Mouse (Mus musculus): Measurements from ENCODE around the gene Pdlim4. TPM values are rescaled to one million over a fixed set of nuclear protein-coding genes. Genes with fewer than 3 reads are reported as not detected.
"Not testable (repeated sequence)": the region's sequence is repeated elsewhere in the genome, so short reads cannot be mapped to it uniquely, and the experiment has no call there.

Pdlim4 gene
- polyA plus RNA-seq, 1 experiment, result 69.0 TPM

DNA sequence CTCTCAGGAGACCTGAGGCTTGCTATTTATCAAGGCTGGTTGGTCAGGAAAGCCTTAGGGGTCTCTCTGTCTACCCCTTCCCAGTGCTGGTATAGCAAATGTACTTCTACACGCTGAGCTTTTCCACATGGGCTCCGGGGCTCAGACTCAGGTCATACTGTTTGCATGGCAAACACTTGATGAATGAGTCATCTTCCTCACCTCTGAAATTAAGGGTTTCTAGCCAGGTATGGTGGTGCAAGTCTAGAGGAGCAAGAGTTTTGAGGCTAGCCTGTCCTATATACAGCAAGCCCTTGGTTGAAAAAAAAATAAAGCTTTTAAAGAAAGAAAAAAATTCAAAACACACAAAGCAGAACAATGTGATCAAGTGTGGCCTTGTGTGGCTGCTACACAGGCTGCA is 57.6 kb downstream of the Pdlim4 start:
- TF ChIP-seq CTCF (IDR thresholded peaks at IDR 0.05; ENCODE audit: low read depth, low read length), result no peak
- no peak for TF ChIP-seq POLR2A (IDR thresholded peaks at IDR 0.05; ENCODE audit: borderline replicate concordance, low read depth, low read length)
- Histone ChIP-seq H3K27ac (ENCODE audit: insufficient read depth, low read depth, low read length) (no peak overlapping the region), H3K4me3 (ENCODE audit: insufficient read depth, low read length) (no peak overlapping the region), H3K4me1 (ENCODE audit: control insufficient read depth, insufficient read depth, low read length) (no peaks in the 10 kb centered on the region)

DNA sequence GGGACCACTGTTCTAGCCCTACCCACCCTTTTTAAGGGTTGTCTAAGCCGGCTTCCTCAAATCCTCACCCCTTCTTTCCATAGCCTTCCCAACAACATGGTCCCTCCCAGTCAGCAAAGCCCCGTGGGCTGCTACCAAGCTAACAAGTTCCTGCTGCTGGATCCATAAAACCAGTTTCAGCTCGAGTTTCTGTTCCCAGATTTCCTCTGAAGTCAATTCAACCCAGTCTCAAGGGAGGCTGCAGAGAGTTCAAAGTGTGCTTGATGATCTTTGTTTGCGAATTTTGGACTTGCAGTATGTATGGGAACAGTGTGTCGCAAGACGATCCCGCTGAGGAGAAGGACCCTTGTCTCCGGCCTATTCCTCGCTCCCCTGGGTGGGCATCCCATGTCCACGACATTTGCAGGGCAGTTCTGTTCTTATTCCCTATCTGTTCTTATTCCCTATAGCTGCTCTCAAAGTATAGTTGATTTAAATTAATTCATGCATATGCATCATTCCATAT is 60.3 kb downstream of the Pdlim4 start:
- Histone ChIP-seq H3K27ac (ENCODE audit: insufficient read depth, low read depth, low read length) (no peak overlapping the region), H3K4me1 (ENCODE audit: control insufficient read depth, insufficient read depth, low read length) (no peaks in the 10 kb centered on the region), H3K4me3 (ENCODE audit: insufficient read depth, low read length) (no peak overlapping the region)
- TF ChIP-seq POLR2A (IDR thresholded peaks at IDR 0.05; ENCODE audit: borderline replicate concordance, low read depth, low read length) (no peak), CTCF (IDR thresholded peaks at IDR 0.05; ENCODE audit: low read depth, low read length) (no peak)

DNA sequence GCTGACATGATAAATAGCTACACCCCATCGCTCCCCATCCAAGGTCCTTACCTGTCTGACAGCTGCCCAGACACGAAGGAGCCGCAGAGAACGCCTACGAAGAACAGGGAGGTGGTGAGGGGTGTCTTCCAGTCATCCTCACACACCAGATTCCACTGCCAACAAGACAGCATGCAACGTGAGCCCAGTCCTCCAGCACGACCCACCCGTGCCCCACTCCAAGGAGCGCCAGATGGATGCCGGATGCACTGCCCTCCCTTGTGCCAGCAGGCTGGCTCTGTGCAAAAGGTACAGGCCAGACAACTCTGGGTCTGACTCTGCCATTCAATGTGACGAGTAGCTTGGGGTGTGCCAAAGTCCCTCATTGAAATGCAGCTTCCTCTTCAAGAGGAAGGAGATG is 61.1 kb downstream of the Pdlim4 start:
- H3K27ac ChIP-seq (ENCODE audit: insufficient read depth, low read depth, low read length), result no peak overlapping the region
- TF ChIP-seq POLR2A (IDR thresholded peaks at IDR 0.05; ENCODE audit: borderline replicate concordance, low read depth, low read length) (no peak), CTCF (IDR thresholded peaks at IDR 0.05; ENCODE audit: low read depth, low read length) (no peak)
- no peaks in the 10 kb centered on the region for H3K4me1 ChIP-seq (ENCODE audit: control insufficient read depth, insufficient read depth, low read length)

DNA sequence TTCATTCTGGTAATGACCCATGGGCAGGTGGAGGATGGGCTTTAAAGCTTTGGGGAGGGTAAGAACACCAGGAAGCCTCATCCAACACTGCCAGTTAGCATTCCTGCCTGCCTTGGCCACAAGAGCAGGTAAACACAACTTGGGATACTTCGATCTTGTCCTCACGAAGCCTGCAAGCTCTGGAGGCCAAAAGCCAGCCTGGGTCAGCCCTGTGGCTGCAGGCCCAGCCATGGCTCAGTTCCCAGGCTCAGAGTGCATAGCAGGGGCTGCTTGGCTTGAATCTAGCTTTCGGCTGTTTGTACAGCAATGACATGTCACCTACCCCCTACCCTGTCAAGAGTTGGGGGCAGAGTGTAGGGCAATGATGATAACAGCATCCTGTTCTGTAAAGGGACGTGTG is 61.9 kb downstream of the Pdlim4 start:
- Histone ChIP-seq H3K4me1 (ENCODE audit: control insufficient read depth, insufficient read depth, low read length) (peaks cover 2% of the 10 kb centered on the region), H3K4me3 (ENCODE audit: insufficient read depth, low read length) (no peak overlapping the region), H3K27ac (ENCODE audit: insufficient read depth, low read depth, low read length) (no peak overlapping the region)
- TF ChIP-seq POLR2A (IDR thresholded peaks at IDR 0.05; ENCODE audit: borderline replicate concordance, low read depth, low read length) (no peak), CTCF (IDR thresholded peaks at IDR 0.05; ENCODE audit: low read depth, low read length) (no peak)

More for the DNA sequence above, 61.1 kb downstream of the Pdlim4 start:
- H3K4me3 ChIP-seq (ENCODE audit: insufficient read depth, low read length), result no peak overlapping the region

DNA sequence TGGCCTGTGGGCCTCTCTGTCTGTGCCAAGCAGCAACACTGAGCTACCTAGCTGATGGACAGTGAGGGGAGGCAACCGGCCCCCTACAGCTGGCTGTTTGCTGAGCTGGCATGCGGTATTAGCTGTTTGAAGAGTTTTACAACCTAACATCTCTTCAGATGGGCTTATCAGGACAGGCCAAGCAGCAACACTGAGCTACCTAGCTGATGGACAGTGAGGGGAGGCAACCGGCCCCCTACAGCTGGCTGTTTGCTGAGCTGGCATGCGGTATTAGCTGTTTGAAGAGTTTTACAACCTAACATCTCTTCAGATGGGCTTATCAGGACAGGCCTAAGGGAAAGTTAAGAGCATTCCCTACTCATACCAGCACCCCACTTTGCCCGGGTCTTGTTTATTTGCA is 62.5 kb downstream of the Pdlim4 start:
- not testable (repeated sequence) for H3K27ac ChIP-seq (ENCODE audit: insufficient read depth, low read depth, low read length); H3K4me3 ChIP-seq (ENCODE audit: insufficient read depth, low read length); H3K4me1 ChIP-seq (ENCODE audit: control insufficient read depth, insufficient read depth, low read length)

Other genes starting within 250 kb of the Pdlim4 start
- 1.0 and 1.7 TPM in 2 replicates for gene Gm12216, start 209.8 kb downstream of the Pdlim4 start, polyA plus RNA-seq (2012; ENCODE audit: insufficient read depth, insufficient read length, missing spikeins)
- 11.3 and 11.7 TPM in 2 replicates for gene Slc22a5, start 177.4 kb downstream of the Pdlim4 start, polyA plus RNA-seq (2012; ENCODE audit: insufficient read depth, insufficient read length, missing spikeins)
- 9.0 and 10.3 TPM in 2 replicates for gene Slc22a21, start 88.7 kb downstream of the Pdlim4 start, polyA plus RNA-seq (2012; ENCODE audit: insufficient read depth, insufficient read length, missing spikeins)
- 4.8 and 6.9 TPM in 2 replicates for gene Slc22a4, start 40.9 kb downstream of the Pdlim4 start, polyA plus RNA-seq (2012; ENCODE audit: insufficient read depth, insufficient read length, missing spikeins)
- 2.9 and 4.3 TPM in 2 replicates for gene P4ha2, start 31.1 kb upstream of the Pdlim4 start, polyA plus RNA-seq (2012; ENCODE audit: insufficient read depth, insufficient read length, missing spikeins)
- gene Csf2, start 180.7 kb upstream of the Pdlim4 start, polyA plus RNA-seq (2012; ENCODE audit: insufficient read depth, insufficient read length, missing spikeins), result not detected in 2 replicates
- not detected in 2 replicates for gene Il3, start 198.3 kb upstream of the Pdlim4 start, polyA plus RNA-seq (2012; ENCODE audit: insufficient read depth, insufficient read length, missing spikeins)
- not detected in 2 replicates for gene Acsl6, start 234.8 kb upstream of the Pdlim4 start, polyA plus RNA-seq (2012; ENCODE audit: insufficient read depth, insufficient read length, missing spikeins)

Measured in bone marrow macrophage, adult 2 months (primary cell).